Mouse (Mus musculus) kidney, adult 2 months (tissue): ENCODE measurements around the gene Bcr. TPM values are rescaled to one million over a fixed set of nuclear protein-coding genes. Genes with fewer than 3 reads are reported as not detected.
A peak's percentile ranks its signal among the peaks of the same experiment; 100 is the strongest.

Experiments
- DNase-seq: peaks from one replicate; pipeline ENCODE4 v3.0.0; 2021
- H3K27ac ChIP-seq: fragments of 200-500 bp; 2 replicates; pipeline ENCODE4 v1.5.1; 2012; ENCODE audit warnings: low read depth, low read length, control low read depth, inconsistent platforms; ENCODE audit not compliant: insufficient read depth
- H3K27me3 ChIP-seq: fragments of 200-500 bp; replicated peaks from 2 replicates; pipeline ENCODE4 v1.6.1; 2012; ENCODE audit warnings: mild to moderate bottlenecking, moderate library complexity, low read length, inconsistent platforms; ENCODE audit not compliant: control insufficient read depth, insufficient read depth
- H3K36me3 ChIP-seq: fragments of 200-500 bp; 2 replicates; pipeline ENCODE4 v1.6.1; 2012; ENCODE audit warnings: mild to moderate bottlenecking, moderate library complexity, low read length, inconsistent platforms; ENCODE audit not compliant: control insufficient read depth, insufficient read depth
- H3K4me1 ChIP-seq: fragments of 200-500 bp; 2 replicates; pipeline ENCODE4 v1.6.1; 2011; ENCODE audit warnings: low read length; ENCODE audit not compliant: control insufficient read depth, insufficient read depth
- H3K4me3 ChIP-seq: fragments of 200-500 bp; 2 replicates; pipeline ENCODE4 v1.5.1; 2011; ENCODE audit warnings: mild to moderate bottlenecking, low read depth, low read length, control low read depth; ENCODE audit not compliant: insufficient read depth
- CTCF ChIP-seq: fragments of 200-500 bp; conservative IDR thresholded peaks from 2 replicates; pipeline ENCODE4 v1.5.1; 2011; ENCODE audit warnings: low read depth, mild to moderate bottlenecking, control low read depth, low read length, moderate library complexity, mixed read lengths; ENCODE audit not compliant: insufficient read depth, insufficient read length
- POLR2A ChIP-seq: fragments of 200-500 bp; IDR thresholded peaks from one replicate; pipeline ENCODE4 v1.6.1; 2011; ENCODE audit warnings: low read depth, low read length, control low read depth
- WGBS: fragments of 180-500 bp; shearing (Covaris S2); methylation state at CpG from one replicate; pipeline ENCODE4 v1.1.7; 2018; 5-methylcytosine and 5-hydroxymethylcytosine counted together
- polyA plus RNA-seq: library from polyadenylated mRNA; depleted of rRNA; stranded (reverse); fragments of >200 nt; gene quantifications from 2 replicates; pipeline ENCODE4 v1.2.3, GENCODE M21; 2012

Gene Bcr
- polyA plus RNA-seq, 1 experiment: 28.7 TPM

DNA sequence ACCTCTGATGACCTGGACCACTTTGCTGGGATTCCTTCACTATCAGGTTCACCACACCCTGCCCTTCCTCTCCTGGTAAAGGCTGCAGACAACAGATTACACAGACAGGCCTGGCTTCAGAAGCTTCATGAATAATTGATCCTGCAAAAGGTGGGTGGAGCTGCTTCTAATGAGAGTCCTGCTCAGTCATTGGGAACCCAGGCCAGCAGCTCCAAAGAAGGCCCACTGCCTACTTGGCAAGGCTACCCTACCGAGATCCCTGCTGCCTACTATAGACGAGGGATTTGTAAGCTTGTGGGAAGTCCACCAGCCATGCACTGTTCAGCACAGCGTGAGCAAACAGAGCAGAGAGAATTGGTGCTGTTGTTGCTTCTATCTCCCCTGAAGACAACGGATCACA, 4.1 kb upstream of the Bcr start:
- no peak for TF ChIP-seq POLR2A
- TF ChIP-seq CTCF: no peak
- Histone ChIP-seq H3K27ac (no peak overlapping the region), H3K36me3 (no peaks in the 10 kb centered on the region), H3K4me1 (peaks cover 8% of the 10 kb centered on the region; the same call in 1 of the 2 replicates), H3K27me3 (no peaks in the 10 kb centered on the region), H3K4me3 (no peak overlapping the region)
- peak; percentile 72 for DNase-seq
- WGBS: 36% methylated on average over 4 of the region's 4 CpGs

DNA sequence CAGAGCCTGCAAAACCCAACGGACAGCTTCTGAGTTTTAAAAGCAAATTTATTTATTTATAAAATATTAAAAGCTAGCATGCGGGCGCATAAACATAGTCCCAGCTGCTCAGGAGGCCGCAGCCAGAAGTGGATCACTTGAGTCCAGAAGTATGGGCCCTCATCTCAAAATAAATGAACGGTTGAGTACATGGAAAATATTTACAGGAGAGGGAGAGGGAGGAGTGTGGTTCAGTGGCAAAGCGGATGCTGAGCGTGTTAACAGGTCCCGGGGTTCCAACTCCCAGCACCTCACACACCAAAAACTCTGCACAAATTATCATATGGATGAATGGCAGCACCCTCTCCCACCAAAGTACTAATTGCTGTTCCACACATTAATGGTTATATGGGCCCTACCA, 2.1 kb upstream of the Bcr start:
- no peak overlapping the region for H3K4me3 ChIP-seq
- no peak overlapping the region for H3K27ac ChIP-seq
- peaks cover 15% of the 10 kb centered on the region; the same call in 1 of the 2 replicates for H3K4me1 ChIP-seq
- DNase-seq: no peak
- TF ChIP-seq POLR2A (no peak), CTCF (no peak)
- no peaks in the 10 kb centered on the region for H3K27me3 ChIP-seq
- no peaks in the 10 kb centered on the region for H3K36me3 ChIP-seq
- WGBS: 85% methylated on average over 8 of the region's 8 CpGs

DNA sequence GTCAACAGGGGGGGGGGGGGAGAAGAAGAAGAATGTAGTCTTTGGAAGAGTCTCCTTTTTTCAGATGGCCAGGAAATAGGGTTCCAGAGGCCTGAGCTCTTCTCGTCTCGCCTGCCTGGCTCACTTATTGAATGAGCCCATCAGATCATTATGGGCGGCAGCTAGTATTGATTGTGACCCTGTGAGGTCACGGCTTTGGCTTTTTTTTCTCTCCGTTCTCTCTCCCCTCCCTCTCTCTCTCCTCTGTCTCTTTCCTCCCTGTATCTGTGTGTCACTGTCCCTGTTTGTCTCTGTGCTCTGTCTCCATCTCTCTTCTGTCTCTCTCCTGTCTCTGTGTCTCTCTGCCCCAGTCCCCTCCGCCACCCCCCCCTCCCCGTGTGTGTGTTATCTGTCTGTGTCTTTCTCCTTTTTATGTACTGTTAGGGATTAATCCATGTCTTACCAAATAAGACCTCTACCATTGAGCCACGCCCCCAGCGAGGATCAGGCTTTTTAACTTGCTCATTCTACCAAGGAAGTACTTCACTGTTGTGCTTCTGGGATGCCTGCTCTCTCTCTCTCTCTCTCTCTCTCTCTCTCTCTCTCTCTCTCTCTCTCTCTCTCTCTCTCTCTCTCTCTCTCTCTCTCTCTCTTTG, 1.5 kb upstream of the Bcr start:
- no peak for TF ChIP-seq CTCF
- TF ChIP-seq POLR2A: no peak
- Histone ChIP-seq H3K27me3 (no peaks in the 10 kb centered on the region), H3K4me3 (no peak overlapping the region), H3K4me1 (peaks cover 19% of the 10 kb centered on the region; the same call in 1 of the 2 replicates), H3K36me3 (no peaks in the 10 kb centered on the region), H3K27ac (no peak overlapping the region)
- WGBS: 51% methylated on average over 9 of the region's 9 CpGs
- DNase-seq: no peak

DNA sequence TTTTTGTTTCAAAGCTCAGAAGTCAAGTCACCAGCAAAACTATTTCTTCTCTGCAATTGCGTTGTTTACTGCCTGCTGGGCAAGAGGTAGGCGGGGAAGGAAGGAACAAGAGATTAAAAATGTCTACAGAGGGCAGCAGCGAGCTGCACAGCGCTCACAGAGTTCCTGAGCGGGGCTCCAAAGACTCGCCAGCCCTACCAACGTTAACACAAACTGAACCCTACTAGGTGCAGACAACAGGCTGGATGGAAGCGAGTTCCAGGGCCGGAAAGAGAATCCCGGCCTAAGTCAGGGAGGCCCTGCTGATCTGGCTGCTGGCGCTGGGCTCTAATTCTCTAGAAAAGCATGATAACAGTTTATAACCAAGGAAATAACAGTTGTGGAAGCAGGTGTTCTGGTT, 996 bp upstream of the Bcr start:
- peaks cover 15% of the 10 kb centered on the region; the same call in 1 of the 2 replicates for H3K4me1 ChIP-seq
- H3K27ac ChIP-seq: no peak overlapping the region
- no peaks in the 10 kb centered on the region for H3K27me3 ChIP-seq
- WGBS: 2% methylated on average over 11 of the region's 11 CpGs
- no peak for TF ChIP-seq POLR2A
- peak; percentile 95 for TF ChIP-seq CTCF
- no peak overlapping the region for H3K4me3 ChIP-seq
- H3K36me3 ChIP-seq: no peaks in the 10 kb centered on the region
- peak; percentile 88 for DNase-seq

DNA sequence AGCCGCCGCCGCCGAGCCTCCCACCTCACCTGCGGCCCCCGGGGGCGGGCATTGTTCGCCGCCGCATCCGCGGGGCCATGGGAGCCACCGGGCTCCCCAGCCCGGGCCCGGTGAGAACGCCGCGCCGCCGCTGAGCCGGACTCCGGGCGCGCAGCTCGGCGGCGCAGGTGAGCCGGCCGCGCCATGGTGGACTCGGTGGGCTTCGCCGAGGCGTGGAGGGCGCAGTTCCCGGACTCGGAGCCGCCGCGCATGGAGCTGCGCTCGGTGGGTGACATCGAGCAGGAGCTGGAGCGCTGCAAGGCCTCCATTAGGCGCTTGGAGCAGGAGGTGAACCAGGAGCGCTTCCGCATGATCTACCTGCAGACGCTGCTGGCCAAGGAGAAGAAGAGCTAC, 447 bp downstream of the Bcr start:
- DNase-seq: peak; percentile 36
- 1% methylated on average over 48 of the region's 48 CpGs for WGBS
- no peak for TF ChIP-seq POLR2A
- TF ChIP-seq CTCF: no peak
- Histone ChIP-seq H3K36me3 (no peaks in the 10 kb centered on the region), H3K4me3 (peak overlapping the region; percentile 70), H3K27me3 (no peaks in the 10 kb centered on the region), H3K4me1 (peaks cover 20% of the 10 kb centered on the region; the same call in 1 of the 2 replicates), H3K27ac (0 out of 2 replicates have a peak overlapping the region, but pooled peaks have one; percentile 1)

DNA sequence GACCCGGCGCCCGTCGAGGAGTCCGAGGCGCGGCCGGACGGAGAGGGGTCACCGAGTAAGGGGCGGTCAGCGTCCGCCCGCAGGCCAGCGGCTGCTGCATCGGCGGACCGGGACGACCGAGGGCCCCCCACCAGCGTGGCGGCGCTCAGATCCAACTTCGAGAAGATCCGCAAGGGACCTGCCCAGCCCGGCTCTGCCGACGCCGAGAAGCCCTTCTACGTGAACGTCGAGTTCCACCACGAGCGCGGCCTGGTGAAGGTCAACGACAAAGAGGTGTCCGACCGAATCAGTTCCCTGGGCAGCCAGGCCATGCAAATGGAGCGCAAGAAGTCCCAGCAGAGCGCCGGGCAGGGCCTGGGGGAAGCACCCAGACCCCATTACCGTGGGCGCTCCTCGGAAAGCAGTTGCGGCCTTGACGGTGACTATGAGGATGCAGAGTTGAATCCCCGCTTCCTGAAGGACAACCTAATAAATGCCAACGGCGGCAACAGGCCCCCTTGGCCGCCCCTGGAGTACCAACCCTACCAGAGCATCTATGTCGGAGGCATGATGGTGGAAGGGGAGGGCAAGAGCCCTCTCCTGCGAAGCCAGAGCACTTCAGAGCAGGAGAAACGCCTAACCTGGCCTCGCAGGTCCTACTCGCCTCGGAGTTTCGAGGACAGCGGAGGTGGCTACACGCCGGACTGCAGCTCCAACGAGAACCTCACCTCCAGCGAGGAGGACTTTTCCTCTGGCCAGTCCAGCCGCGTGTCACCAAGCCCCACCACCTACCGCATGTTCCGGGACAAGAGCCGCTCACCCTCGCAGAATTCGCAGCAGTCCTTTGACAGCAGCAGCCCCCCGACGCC, 1.2 kb downstream of the Bcr start:
- H3K27me3 ChIP-seq: no peaks in the 10 kb centered on the region
- no peak for TF ChIP-seq POLR2A
- no peak for TF ChIP-seq CTCF
- peak; percentile 51 for DNase-seq
- H3K4me3 ChIP-seq: peak overlapping the region; percentile 70
- no peaks in the 10 kb centered on the region for H3K36me3 ChIP-seq
- no peak overlapping the region for H3K27ac ChIP-seq
- WGBS: 13% methylated on average over 71 of the region's 71 CpGs
- peaks cover 21% of the 10 kb centered on the region; the same call in 1 of the 2 replicates for H3K4me1 ChIP-seq

DNA sequence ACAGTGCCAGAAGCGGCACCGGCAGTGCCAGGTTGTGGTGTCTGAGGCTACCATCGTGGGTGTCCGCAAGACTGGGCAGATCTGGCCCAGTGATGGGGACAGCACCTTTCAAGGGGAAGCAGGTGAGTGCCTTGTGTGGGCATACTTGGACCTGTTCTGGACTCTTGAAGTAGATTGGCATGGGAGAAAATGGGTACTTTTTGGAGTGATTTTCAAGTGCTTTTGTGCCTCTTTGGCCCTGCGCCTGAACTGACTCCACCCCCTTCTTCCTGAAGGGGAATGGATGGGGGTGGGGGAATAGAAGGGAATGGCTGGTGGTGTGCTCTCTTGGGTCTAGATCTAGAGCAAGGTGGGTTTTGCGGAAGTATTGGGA, 1.8 kb downstream of the Bcr start:
- Histone ChIP-seq H3K4me3 (peak overlapping the region; percentile 70), H3K4me1 (peaks cover 24% of the 10 kb centered on the region; the same call in 1 of the 2 replicates), H3K27ac (no peak overlapping the region), H3K36me3 (no peaks in the 10 kb centered on the region), H3K27me3 (no peaks in the 10 kb centered on the region)
- peak; percentile 42 for DNase-seq
- WGBS: 33% methylated on average over 6 of the region's 6 CpGs
- TF ChIP-seq POLR2A: no peak
- TF ChIP-seq CTCF: no peak
